ENCODE assay signal across 8 mouse cellular contexts in the genomic region with DNA sequence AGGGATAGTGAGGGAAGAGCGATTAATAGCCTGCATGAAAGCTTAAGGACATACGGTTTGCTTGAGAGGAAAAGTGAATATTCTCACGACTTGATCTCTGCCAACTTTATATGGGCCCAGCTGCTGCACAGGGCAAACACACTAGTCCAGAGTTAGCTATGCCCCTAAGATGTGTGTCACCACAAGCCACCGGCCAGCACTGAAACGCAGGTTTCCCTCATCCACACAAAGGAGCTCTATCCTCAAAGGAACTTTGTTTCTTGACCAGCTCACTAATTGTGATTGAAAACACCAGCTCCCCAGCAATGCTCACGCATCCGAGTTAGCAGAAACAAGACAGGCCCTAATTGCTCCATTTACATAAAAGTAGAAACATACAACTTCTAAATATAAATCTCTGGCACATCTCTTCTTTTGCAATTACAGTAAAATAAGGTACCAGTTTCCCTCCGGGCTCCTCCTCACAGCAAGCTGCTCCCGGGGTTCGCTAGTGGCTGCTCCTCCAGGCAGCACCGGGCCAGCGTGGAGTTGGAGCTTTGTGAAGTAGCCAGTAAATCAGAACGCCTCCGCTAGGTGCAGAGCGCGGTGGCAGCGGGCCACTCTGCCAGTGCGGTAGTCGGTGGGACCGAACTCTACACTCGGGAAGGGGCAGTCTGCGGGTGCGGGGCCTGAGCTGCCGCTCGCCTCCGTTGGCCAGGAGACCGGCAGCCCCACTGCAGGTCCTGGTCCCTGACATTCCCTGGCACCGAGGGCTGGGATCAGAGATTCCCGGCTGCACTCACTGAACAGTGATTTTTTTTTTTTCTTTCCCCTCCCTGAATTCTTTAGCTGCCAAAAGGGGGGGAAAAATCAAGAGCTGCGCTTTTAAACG. TPM values are rescaled to one million over a fixed set of nuclear protein-coding genes. Genes with fewer than 3 reads are reported as not detected.
DNase-seq lines count a peak whose midpoint lies in the region; ATAC-seq lines count a peak whose summit lies in the region.

A gene (plus strand): TSS at position 480 of the 871 bp plus-strand sequence.

- intact Hi-C loops in left cerebral cortex, postnatal 25 days (cut with DNase I) = loop anchor here (5.0 to 10.0 kb wide), 3 partner anchors 656 to 1016 kb away; no protein-coding TSS in a partner anchor

- H3K4me3 ChIP-seq in hindbrain, embryonic 13.5 days = peak within 1 kb of the TSS; percentile 52

- 4% methylated on average over 31 of the region's 31 CpGs for WGBS in hindbrain, embryonic 13.5 days

- peak; percentile 81 for ATAC-seq in hindbrain, embryonic 13.5 days (ENCODE audit: low FRiP score)
- peak; percentile 59 for ATAC-seq in megakaryocyte progenitor cell, adult 5-6 weeks (replicated peaks; ENCODE audit: poor library complexity)

- H3K36me3 ChIP-seq in hindbrain, embryonic 13.5 days = no peaks in the 10 kb centered on the region

- peak; percentile 69 for DNase-seq in adrenal gland, adult 2 months
- DNase-seq in adrenal gland, adult 8-10 months = no peak
- peak; percentile 22 for DNase-seq in cerebellum, adult 8-10 months
- DNase-seq in frontal cortex, adult 2 months (ENCODE audit: extremely low spot score in 1 of 2, low spot score in 1 of 2) = peak; percentile 20 to 57
- peak; percentile 52 to 65 for DNase-seq in left cerebral cortex, postnatal 25 days (ENCODE audit: low spot score in 2 of 2)
- peak; percentile 59 for DNase-seq in right cerebral cortex, postnatal 25 days

- peaks cover 41% of the 10 kb centered on the region for H3K27me3 ChIP-seq in hindbrain, embryonic 13.5 days

- peaks cover 13% of the 10 kb centered on the region for H3K4me1 ChIP-seq in hindbrain, embryonic 13.5 days (replicated peaks)

- H3K9me3 ChIP-seq in hindbrain, embryonic 13.5 days = no peaks in the 10 kb centered on the region

- H3K27ac ChIP-seq in hindbrain, embryonic 13.5 days = no peak within 1 kb of the TSS

- peak within 1 kb of the TSS; percentile 70 for H3K9ac ChIP-seq in hindbrain, embryonic 13.5 days

- H3K4me2 ChIP-seq in hindbrain, embryonic 13.5 days = peak within 1 kb of the TSS; percentile 88

RNA-seq across cellular contexts. Expression of the gene that starts here (rescaled TPM):
- total RNA-seq in adrenal gland, adult 2 months (2021) = 1 to 10 TPM; 1.1 to 2.0 TPM
- 0.16 and 0.45 TPM in 2 replicates for polyA plus RNA-seq in adrenal gland, adult 2 months (2012; rRNA removed)
- total RNA-seq in adrenal gland, adult 8-10 months (2022) = 1 to 10 TPM; 1.2 to 2.2 (median 1.9) TPM
- 9.0 TPM in 2 replicates for polyA plus RNA-seq in frontal cortex, adult 2 months (2012; rRNA removed)
- 0.56 and 0.78 TPM in 2 replicates for polyA plus RNA-seq in hindbrain, embryonic 13.5 days (2015; fragmentation: Nextera tagmentation; extraction: Ambion mirVana)
- total RNA-seq in left cerebral cortex, postnatal 25 days (2021) = 10 to 100 TPM; 16.7 to 20.4 TPM
- total RNA-seq in megakaryocyte progenitor cell, adult 5-6 weeks (2015) = 0.86 and 1.8 TPM in 2 replicates
- 0.75 and 1.1 TPM in 2 replicates for total RNA-seq in megakaryocyte progenitor cell, adult 5-6 weeks (2017)

Comparison
In these comparisons a context has a peak if more than half of its experiments do, and no peak if none do; other contexts are left out.
1. RNA of the gene that starts here (total RNA-seq): 16.7 to 20.4 TPM in left cerebral cortex, postnatal 25 days; 1.1 to 2.0 TPM in adrenal gland, adult 2 months, 1.2 to 2.2 TPM in adrenal gland, adult 8-10 months and 0.75 to 1.8 TPM in megakaryocyte progenitor cell, adult 5-6 weeks; every median in the first group is over 4 times any median in the second.
2. Peak in ATAC-seq, H3K4me3 ChIP-seq, H3K9ac ChIP-seq and H3K4me2 ChIP-seq in hindbrain, embryonic 13.5 days; RNA of the gene not detected or under 1 TPM.